ENCODE assay signal across 13 mouse cellular contexts in the genomic region with DNA sequence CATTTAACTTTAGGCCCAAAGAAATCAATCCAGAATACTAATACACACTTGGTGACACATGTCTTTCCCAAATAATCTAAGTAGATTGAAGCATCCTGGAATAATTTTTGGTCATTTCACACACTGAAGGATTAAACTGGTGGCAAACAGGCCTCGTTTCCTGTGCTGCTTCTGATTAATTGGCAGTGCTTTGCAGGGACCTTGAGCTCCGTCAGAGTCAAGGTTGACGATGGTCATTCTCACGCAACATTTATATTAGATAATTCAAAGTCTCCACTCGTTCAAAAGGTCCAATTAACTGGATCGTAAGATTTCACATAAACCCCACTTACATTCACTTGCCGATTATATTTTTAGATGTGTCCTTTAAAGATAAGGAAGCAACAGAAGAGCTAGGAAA. TPM values are rescaled to one million over a fixed set of nuclear protein-coding genes. Genes with fewer than 3 reads are reported as not detected.
"Had no signal": no experiment of that assay in that cellular context is flagged by ENCODE, and none has a peak within 500 bp of the region (broad histone marks: within the 10 kb centered on the region; RNA-seq: fewer than 3 reads in every experiment).

No protein-coding gene starts in this region.

- DNase-seq: retina, postnatal 1 day; right cerebral cortex, adult 18-20 months; right cerebral cortex, postnatal 14 days; right cerebral cortex, postnatal 25 days; right cerebral cortex, postnatal 4 days; spleen, adult 18-20 months; thymus, adult 18-20 months; thymus, adult 2 months; thymus, postnatal 14 days; thymus, postnatal 25 days; thymus, postnatal 36 days; thymus, postnatal 4 days had no signal

RNA-seq across cellular contexts. Expression of a gene that starts 33.4 kb away (rescaled TPM):
- total RNA-seq: neutrophil, adult 5-6 weeks had no signal
